Mouse (Mus musculus): ENCODE data around the gene Ghr.

The Ghr gene

GRCm38 (mm10) chr15:3514027-3514426 lies 69.3 kb downstream of the Ghr start:
- DNase-seq: no peak

GRCm38 (mm10) chr15:3512380-3512779 lies 70.9 kb downstream of the Ghr start:
- no peak for DNase-seq

GRCm38 (mm10) chr15:3511639-3512171 lies 71.6 kb downstream of the Ghr start:
- no peak for DNase-seq

GRCm38 (mm10) chr15:3509089-3509488 lies 74.2 kb downstream of the Ghr start:
- no peak for DNase-seq

- DNase-seq: no peak
These were observed 76.0 kb downstream of the Ghr start for GRCm38 (mm10) chr15:3507329-3507728.

- no peak for DNase-seq
These were observed 78.6 kb downstream of the Ghr start for GRCm38 (mm10) chr15:3504700-3505099.

GRCm38 (mm10) chr15:3501683-3502082 lies 81.6 kb downstream of the Ghr start:
- no peak for DNase-seq

- DNase-seq: no peak
These were observed 84.3 kb downstream of the Ghr start for GRCm38 (mm10) chr15:3499020-3499419.

- DNase-seq: no peak
These were observed 85.2 kb downstream of the Ghr start for GRCm38 (mm10) chr15:3497946-3498580.

GRCm38 (mm10) chr15:3490868-3491267 lies 92.4 kb downstream of the Ghr start:
- no peak for DNase-seq

GRCm38 (mm10) chr15:3490011-3490410 lies 93.3 kb downstream of the Ghr start:
- DNase-seq: no peak

- no peak for DNase-seq
These were observed 94.1 kb downstream of the Ghr start for GRCm38 (mm10) chr15:3489180-3489579.

GRCm38 (mm10) chr15:3488601-3489000 lies 94.7 kb downstream of the Ghr start:
- no peak for DNase-seq

- no peak for DNase-seq
These were observed 96.6 kb downstream of the Ghr start for GRCm38 (mm10) chr15:3486691-3487090.

GRCm38 (mm10) chr15:3485367-3485766 lies 97.9 kb downstream of the Ghr start:
- DNase-seq: no peak

GRCm38 (mm10) chr15:3483451-3483850 lies 99.8 kb downstream of the Ghr start:
- DNase-seq: no peak

- no peak for DNase-seq
These were observed 114.1 kb downstream of the Ghr start for GRCm38 (mm10) chr15:3469230-3469629.

- DNase-seq: no peak
These were observed 116.7 kb downstream of the Ghr start for GRCm38 (mm10) chr15:3466608-3467007.

- no peak for DNase-seq
These were observed 118.5 kb downstream of the Ghr start for GRCm38 (mm10) chr15:3464754-3465153.

GRCm38 (mm10) chr15:3456543-3456942 lies 126.7 kb downstream of the Ghr start:
- DNase-seq: no peak

GRCm38 (mm10) chr15:3455572-3455971 lies 127.7 kb downstream of the Ghr start:
- no peak for DNase-seq

GRCm38 (mm10) chr15:3452080-3452752 lies 131.1 kb downstream of the Ghr start:
- no peak for DNase-seq

- no peak for DNase-seq
These were observed 133.7 kb downstream of the Ghr start for GRCm38 (mm10) chr15:3449564-3449963.

GRCm38 (mm10) chr15:3445285-3445909 lies 137.9 kb downstream of the Ghr start:
- no peak for DNase-seq
